Mouse (Mus musculus): ENCODE measurements around the gene Telo2.

GRCm38 (mm10) chr17:25114908-25115645 lies 690 bp downstream of the Telo2 start:
- TF ChIP-seq CTCF (IDR thresholded peaks at IDR 0.05; ENCODE audit: insufficient read depth, low read depth, low read length) (no peak), POLR2A (IDR thresholded peaks at IDR 0.05; ENCODE audit: insufficient read depth, low read depth, low read length) (no peak)
